Mouse (Mus musculus) natural killer cell, adult 2 months (primary cell): ENCODE results near the gene Pdlim1.

ENCODE experiments used
- DNase-seq, 2 experiments: peaks; one replicate each; pipeline ENCODE4 v3.0.0; 2022; ENCODE audit warnings: low spot score in 2 of 2

Gene Pdlim1

GRCm38 (mm10) chr19:40284704-40285103 is 13.1 kb upstream of the Pdlim1 start:
- DNase-seq, result no peak

- no peak for DNase-seq
Observed at GRCm38 (mm10) chr19:40283415-40283814, 11.8 kb upstream of the Pdlim1 start.

- DNase-seq, result no peak
Observed at GRCm38 (mm10) chr19:40278372-40279023, 6.9 kb upstream of the Pdlim1 start.

- no peak for DNase-seq
Observed at GRCm38 (mm10) chr19:40277494-40277893, 5.9 kb upstream of the Pdlim1 start.

GRCm38 (mm10) chr19:40275401-40276188 is 4.0 kb upstream of the Pdlim1 start:
- no peak for DNase-seq

GRCm38 (mm10) chr19:40272674-40273073 is 1.0 kb upstream of the Pdlim1 start:
- no peak for DNase-seq

- DNase-seq, result peak; percentile 26 to 37
Observed at GRCm38 (mm10) chr19:40270351-40271307, 1.0 kb downstream of the Pdlim1 start.

GRCm38 (mm10) chr19:40269526-40269925 is 2.1 kb downstream of the Pdlim1 start:
- no peak for DNase-seq

- no peak for DNase-seq
Observed at GRCm38 (mm10) chr19:40268493-40268892, 3.1 kb downstream of the Pdlim1 start.

- peak; percentile 54 to 61 for DNase-seq
Observed at GRCm38 (mm10) chr19:40267380-40267779, 4.3 kb downstream of the Pdlim1 start.

- no peak for DNase-seq
Observed at GRCm38 (mm10) chr19:40259485-40259884, 12.2 kb downstream of the Pdlim1 start.

GRCm38 (mm10) chr19:40257396-40257795 is 14.2 kb downstream of the Pdlim1 start:
- DNase-seq, result peak; percentile 71 to 72

- no peak for DNase-seq
Observed at GRCm38 (mm10) chr19:40256376-40257050, 15.1 kb downstream of the Pdlim1 start.

GRCm38 (mm10) chr19:40255561-40255960 is 16.1 kb downstream of the Pdlim1 start:
- no peak for DNase-seq

GRCm38 (mm10) chr19:40254741-40255140 is 16.9 kb downstream of the Pdlim1 start:
- DNase-seq, result no peak

- no peak for DNase-seq
Observed at GRCm38 (mm10) chr19:40253768-40254167, 17.9 kb downstream of the Pdlim1 start.

GRCm38 (mm10) chr19:40251115-40251514 is 20.5 kb downstream of the Pdlim1 start:
- no peak for DNase-seq

GRCm38 (mm10) chr19:40249352-40249751 is 22.3 kb downstream of the Pdlim1 start:
- no peak for DNase-seq

GRCm38 (mm10) chr19:40248476-40248875 is 23.2 kb downstream of the Pdlim1 start:
- DNase-seq, result no peak

GRCm38 (mm10) chr19:40247268-40247666 is 24.4 kb downstream of the Pdlim1 start:
- no peak for DNase-seq

GRCm38 (mm10) chr19:40246646-40247267 is 24.9 kb downstream of the Pdlim1 start:
- DNase-seq, result no peak
